ENCODE assay signal across 17 mouse cellular contexts in the genomic region with DNA sequence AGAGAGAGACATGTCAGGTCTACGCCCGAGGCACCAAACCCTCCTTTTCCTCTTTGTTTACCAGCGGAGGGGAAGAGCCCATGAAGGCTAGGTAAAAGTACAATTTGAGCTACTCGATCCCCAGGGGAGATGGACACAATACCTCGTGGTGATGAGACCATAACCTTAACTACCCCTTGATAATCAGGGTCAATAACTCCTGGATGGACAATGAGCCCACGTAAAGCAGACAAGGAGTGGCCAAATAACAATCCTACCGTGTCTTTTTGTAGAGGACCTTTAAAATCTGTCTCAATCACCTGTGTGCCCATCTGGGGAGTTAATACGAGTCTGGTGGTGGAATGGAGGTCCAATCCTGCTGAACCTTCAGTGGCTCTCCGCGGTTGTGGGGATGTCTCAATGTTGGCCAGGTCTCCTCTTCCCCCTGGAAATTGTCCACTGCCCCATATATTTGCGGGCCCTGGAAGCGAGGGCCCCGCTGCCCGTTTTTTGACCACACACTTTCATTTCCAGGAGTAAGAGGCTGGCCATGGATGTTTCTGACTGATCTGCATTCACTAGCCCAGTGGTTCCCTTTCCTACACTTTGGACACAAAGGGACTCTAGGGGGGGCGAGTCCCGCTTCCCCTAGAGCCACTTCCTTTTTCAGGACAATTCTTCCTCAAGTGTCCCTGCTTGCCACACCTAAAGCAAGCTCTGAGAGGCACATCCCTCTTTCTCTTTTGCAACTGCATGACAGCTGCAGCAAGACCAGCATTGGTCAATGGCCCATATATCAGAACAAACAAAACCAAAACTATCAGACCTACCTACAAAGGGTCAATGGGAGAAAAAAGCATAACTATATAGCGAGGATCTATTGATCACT. TPM values are rescaled to one million over a fixed set of nuclear protein-coding genes. Genes with fewer than 3 reads are reported as not detected.
DNase-seq lines count a peak whose midpoint lies in the region; ATAC-seq and TF ChIP-seq lines count a peak whose summit lies in the region.
"Not testable (repeated sequence)": the region's sequence is repeated elsewhere in the genome, so short reads cannot be mapped to it uniquely, and the experiment has no call there.
"Had no signal": no experiment of that assay in that cellular context is flagged by ENCODE, and none has a peak within 500 bp of the region (broad histone marks: within the 10 kb centered on the region; RNA-seq: fewer than 3 reads in every experiment).

No protein-coding gene starts in this region.

- ATAC-seq in liver, postnatal 0 days: not testable (repeated sequence)

- H3K9ac ChIP-seq in ES-E14 (ENCODE audit: insufficient read depth, low read depth, low read length, poor library complexity, severe bottlenecking); liver, postnatal 0 days (replicated peaks): not testable (repeated sequence)

- H3K27ac ChIP-seq in ES-E14 (ENCODE audit: insufficient read depth, low read depth, low read length, poor library complexity, severe bottlenecking); liver, postnatal 0 days (ENCODE audit: low read depth): not testable (repeated sequence)

- not testable (repeated sequence) for H3K9me3 ChIP-seq in ES-E14 (ENCODE audit: control insufficient read depth, insufficient read depth, low read depth, low read length)
- peaks cover 22% of the 10 kb centered on the region for H3K9me3 ChIP-seq in liver, postnatal 0 days (ENCODE audit: low read length)

- H3K4me3 ChIP-seq in ES-E14 (ENCODE audit: insufficient read depth in 1 of 2, low read depth in 1 of 2, low read length in 2 of 2, poor library complexity in 1 of 2, severe bottlenecking in 1 of 2); liver, postnatal 0 days (ENCODE audit: low read depth, low read length): not testable (repeated sequence)

- 69% methylated on average over 16 of the region's 17 CpGs for WGBS in liver, postnatal 0 days (ENCODE audit: insufficient replicate concordance)

- not testable (repeated sequence) for H3K36me3 ChIP-seq in ES-E14 (ENCODE audit: control insufficient read depth, insufficient read depth, low read length, poor library complexity, severe bottlenecking); liver, postnatal 0 days (replicated peaks; ENCODE audit: insufficient read depth, low read length)

- not testable (repeated sequence) for TF ChIP-seq EP300 in liver, postnatal 0 days (IDR thresholded peaks at IDR 0.05; ENCODE audit: low read depth)

- DNase-seq in ES-E14 (ENCODE audit: low read depth, low spot score): not testable (repeated sequence)
- DNase-seq in cerebellum, postnatal 4 days (ENCODE audit: low spot score in 2 of 2): peak; percentile 3 to 20
- DNase-seq in heart, adult 11 months: peak; percentile 96
- DNase-seq in liver, postnatal 0 days: peak; percentile 20
- DNase-seq in ovary, postnatal 10 days (ENCODE audit: low spot score): peak; percentile 9
- peak; percentile 11 for DNase-seq in thymus, postnatal 0 days (ENCODE audit: low spot score)

- H3K4me1 ChIP-seq in ES-E14 (ENCODE audit: control insufficient read depth in 2 of 2, insufficient read depth in 2 of 2, low read length in 2 of 2, poor library complexity in 1 of 2); liver, postnatal 0 days (ENCODE audit: insufficient read depth): not testable (repeated sequence)

- not testable (repeated sequence) for H3K4me2 ChIP-seq in liver, postnatal 0 days (ENCODE audit: low read depth, low read length)

- H3K27me3 ChIP-seq in liver, postnatal 0 days (ENCODE audit: insufficient read depth, low read length): not testable (repeated sequence)

- TF ChIP-seq CTCF in liver, postnatal 0 days (IDR thresholded peaks at IDR 0.05; ENCODE audit: low read depth): not testable (repeated sequence)

- in situ Hi-C loops in ES-E14 (cut with MboI; ENCODE audit: low sequenced_read_pairs in 2 of 2, unreplicated experiment in 2 of 2): loop anchor here (25.0 kb wide), 2 partner anchors 1839 to 1964 kb away; no protein-coding TSS in a partner anchor

TF ChIP-seq in ES-E14, 5 proteins besides CTCF, POLR2A, EP300 and RAD21:
- 0 out of 2 replicates have a peak, but pooled peaks have one; percentile 3 for TF ChIP-seq ZC3H11A (IDR thresholded peaks at IDR 0.05; ENCODE audit: borderline replicate concordance, low read depth, low read length)

RNA-seq across cellular contexts. Expression of a gene that starts 40.0 kb away (rescaled TPM):
- 233 and 297 TPM in 2 replicates for total RNA-seq in ES-E14 (2012; rRNA removed)
- not detected in 2 replicates for polyA plus RNA-seq in liver, postnatal 0 days (2015; fragmentation: Nextera tagmentation; extraction: Ambion mirVana)
- not detected in 2 replicates for polyA plus RNA-seq in thymus, postnatal 0 days (2015; fragmentation: Nextera tagmentation; extraction: Ambion mirVana)
- total RNA-seq: gastrocnemius, postnatal 36 days; granulocyte monocyte progenitor cell, adult 5-6 weeks had no signal
- polyA plus RNA-seq: embryonic facial prominence, embryonic 12.5 days; erythroblast, embryonic 14.5 days; forebrain, embryonic 12.5 days; forebrain, embryonic 15.5 days; heart, embryonic 15.5 days; hindbrain, embryonic 10.5 days; hindbrain, embryonic 13.5 days; hindbrain, embryonic 16.5 days; intestine, embryonic 15.5 days had no signal
